15 mouse cellular contexts compared by ENCODE assay signal in genomic region chr5:71248318-71249135, GRCm38 (mm10).
DNase-seq lines count a peak whose midpoint lies in the region; ATAC-seq and TF ChIP-seq lines count a peak whose summit lies in the region.
"Had no signal": no experiment of that assay in that cellular context is flagged by ENCODE, and none has a peak within 500 bp of the region (broad histone marks: within the 10 kb centered on the region; RNA-seq: fewer than 3 reads in every experiment).

No protein-coding gene starts in this region.

- peak; percentile 94 for ATAC-seq in forebrain, embryonic 13.5 days
- ATAC-seq in hindbrain, postnatal 0 days: no peak
- no peak for ATAC-seq in midbrain, postnatal 0 days (ENCODE audit: low FRiP score)
- ATAC-seq in lung, postnatal 0 days: no peak
- ATAC-seq: inflammation-experienced regulatory T-cells, adult 6 months had no signal

- no peak for TF ChIP-seq EP300 in lung, postnatal 0 days (IDR thresholded peaks at IDR 0.05)

- WGBS in forebrain, embryonic 13.5 days: 51% methylated on average over 6 of the region's 6 CpGs
- WGBS in forebrain, embryonic 10.5 days: 88% methylated on average over 6 of the region's 6 CpGs
- WGBS in hindbrain, postnatal 0 days: 44% methylated on average over 6 of the region's 6 CpGs
- 48% methylated on average over 6 of the region's 6 CpGs for WGBS in midbrain, postnatal 0 days
- 70% methylated on average over 6 of the region's 6 CpGs for WGBS in lung, postnatal 0 days

- H3K9me3 ChIP-seq in forebrain, embryonic 13.5 days (replicated peaks): no peaks in the 10 kb centered on the region
- H3K9me3 ChIP-seq in forebrain, embryonic 10.5 days: no peaks in the 10 kb centered on the region
- H3K9me3 ChIP-seq in hindbrain, postnatal 0 days (ENCODE audit: low read length): no peaks in the 10 kb centered on the region
- H3K9me3 ChIP-seq in midbrain, postnatal 0 days (ENCODE audit: low read length): no peaks in the 10 kb centered on the region
- H3K9me3 ChIP-seq in lung, postnatal 0 days (ENCODE audit: low read length): no peaks in the 10 kb centered on the region
- H3K9me3 ChIP-seq: embryonic facial prominence, embryonic 15.5 days; heart, embryonic 15.5 days had no signal

- no peaks in the 10 kb centered on the region for H3K36me3 ChIP-seq in forebrain, embryonic 13.5 days (ENCODE audit: poor library complexity, severe bottlenecking)
- no peaks in the 10 kb centered on the region for H3K36me3 ChIP-seq in forebrain, embryonic 10.5 days (replicated peaks)
- H3K36me3 ChIP-seq in hindbrain, postnatal 0 days (ENCODE audit: insufficient read depth, low read length): no peaks in the 10 kb centered on the region
- H3K36me3 ChIP-seq in midbrain, postnatal 0 days (ENCODE audit: insufficient read depth, low read length): no peaks in the 10 kb centered on the region
- no peaks in the 10 kb centered on the region for H3K36me3 ChIP-seq in lung, postnatal 0 days (ENCODE audit: insufficient read depth, low read length)
- H3K36me3 ChIP-seq: embryonic facial prominence, embryonic 15.5 days; heart, embryonic 15.5 days had no signal

- no peaks in the 10 kb centered on the region for H3K27me3 ChIP-seq in forebrain, embryonic 13.5 days
- no peaks in the 10 kb centered on the region for H3K27me3 ChIP-seq in forebrain, embryonic 10.5 days (ENCODE audit: poor library complexity, severe bottlenecking)
- no peaks in the 10 kb centered on the region for H3K27me3 ChIP-seq in hindbrain, postnatal 0 days (ENCODE audit: insufficient read depth, low read length)
- no peaks in the 10 kb centered on the region for H3K27me3 ChIP-seq in midbrain, postnatal 0 days (ENCODE audit: insufficient read depth, low read length)
- H3K27me3 ChIP-seq in lung, postnatal 0 days (replicated peaks; ENCODE audit: insufficient read depth, low read length): no peaks in the 10 kb centered on the region
- H3K27me3 ChIP-seq: embryonic facial prominence, embryonic 15.5 days; heart, embryonic 15.5 days had no signal

- peak overlapping the region; percentile 74 for H3K27ac ChIP-seq in forebrain, embryonic 13.5 days
- no peak overlapping the region for H3K27ac ChIP-seq in forebrain, embryonic 10.5 days
- H3K27ac ChIP-seq in hindbrain, postnatal 0 days: no peak overlapping the region
- H3K27ac ChIP-seq in midbrain, postnatal 0 days (ENCODE audit: low read depth, low read length): no peak overlapping the region
- no peak overlapping the region for H3K27ac ChIP-seq in lung, postnatal 0 days (ENCODE audit: low read length)
- H3K27ac ChIP-seq: embryonic facial prominence, embryonic 15.5 days; heart, embryonic 15.5 days; kidney, postnatal 0 days had no signal

- TF ChIP-seq CTCF in hindbrain, postnatal 0 days (IDR thresholded peaks at IDR 0.05; ENCODE audit: low read depth): no peak
- no peak for TF ChIP-seq CTCF in midbrain, postnatal 0 days (IDR thresholded peaks at IDR 0.05)
- no peak for TF ChIP-seq CTCF in lung, postnatal 0 days (IDR thresholded peaks at IDR 0.05)

- no peak overlapping the region for H3K4me3 ChIP-seq in forebrain, embryonic 13.5 days
- H3K4me3 ChIP-seq in forebrain, embryonic 10.5 days: no peak overlapping the region
- no peak overlapping the region for H3K4me3 ChIP-seq in hindbrain, postnatal 0 days (ENCODE audit: low read length)
- no peak overlapping the region for H3K4me3 ChIP-seq in midbrain, postnatal 0 days (ENCODE audit: low read depth, low read length)
- no peak overlapping the region for H3K4me3 ChIP-seq in lung, postnatal 0 days (ENCODE audit: low read depth, low read length)
- H3K4me3 ChIP-seq: embryonic facial prominence, embryonic 15.5 days; heart, embryonic 15.5 days had no signal

- H3K4me1 ChIP-seq in forebrain, embryonic 13.5 days: peaks cover 11% of the 10 kb centered on the region
- H3K4me1 ChIP-seq in forebrain, embryonic 10.5 days: no peaks in the 10 kb centered on the region
- H3K4me1 ChIP-seq in hindbrain, postnatal 0 days (ENCODE audit: insufficient read depth, low read length): no peaks in the 10 kb centered on the region
- no peaks in the 10 kb centered on the region for H3K4me1 ChIP-seq in midbrain, postnatal 0 days (ENCODE audit: insufficient read depth, low read length)
- H3K4me1 ChIP-seq in lung, postnatal 0 days (ENCODE audit: insufficient read depth, low read depth, low read length): no peaks in the 10 kb centered on the region
- H3K4me1 ChIP-seq: embryonic facial prominence, embryonic 15.5 days; heart, embryonic 15.5 days had no signal

- H3K4me2 ChIP-seq in forebrain, embryonic 13.5 days: no peak overlapping the region
- no peak overlapping the region for H3K4me2 ChIP-seq in hindbrain, postnatal 0 days (ENCODE audit: low read depth, low read length)
- no peak overlapping the region for H3K4me2 ChIP-seq in midbrain, postnatal 0 days (ENCODE audit: low read depth, low read length, poor library complexity, severe bottlenecking)
- H3K4me2 ChIP-seq in lung, postnatal 0 days (replicated peaks; ENCODE audit: low read depth, low read length): no peak overlapping the region
- H3K4me2 ChIP-seq: embryonic facial prominence, embryonic 15.5 days; heart, embryonic 15.5 days had no signal

- H3K9ac ChIP-seq in forebrain, embryonic 13.5 days: no peak overlapping the region
- H3K9ac ChIP-seq in hindbrain, postnatal 0 days (replicated peaks; ENCODE audit: low read length): no peak overlapping the region
- H3K9ac ChIP-seq in midbrain, postnatal 0 days (replicated peaks; ENCODE audit: low read length, poor library complexity, severe bottlenecking): no peak overlapping the region
- no peak overlapping the region for H3K9ac ChIP-seq in lung, postnatal 0 days (replicated peaks; ENCODE audit: low read depth)
- H3K9ac ChIP-seq: embryonic facial prominence, embryonic 15.5 days; heart, embryonic 15.5 days had no signal

- DNase-seq in forebrain, embryonic 10.5 days (ENCODE audit: extremely low spot score, low spot score): no peak
- DNase-seq in brain, adult 2 months (ENCODE audit: low read depth, low spot score): peak; percentile 71
- peak; percentile 35 for DNase-seq in hindbrain, postnatal 0 days (ENCODE audit: low spot score)
- peak; percentile 31 for DNase-seq in midbrain, postnatal 0 days (ENCODE audit: low spot score)
- no peak for DNase-seq in urinary bladder, adult 2 months (ENCODE audit: low spot score)
- no peak for DNase-seq in lung, postnatal 0 days (ENCODE audit: low spot score)
- no peak for DNase-seq in adrenal gland, postnatal 10 days
- DNase-seq: lung, adult 2 months; right cerebral cortex, adult 18-20 months; thymus, adult 18-20 months had no signal

Comparison
In these comparisons a context has a peak if more than half of its experiments do, and no peak if none do; other contexts are left out.
1. DNase-seq: peak in brain, adult 2 months (single experiment), hindbrain, postnatal 0 days (single experiment) and midbrain, postnatal 0 days (single experiment); none in forebrain, embryonic 10.5 days (single experiment), urinary bladder, adult 2 months (single experiment), lung, postnatal 0 days (single experiment) and adrenal gland, postnatal 10 days (single experiment).